Mouse (Mus musculus): ENCODE results near the gene Stk40. TPM values are rescaled to one million over a fixed set of nuclear protein-coding genes. Genes with fewer than 3 reads are reported as not detected.

Gene Stk40
- 28.4 and 29.6 TPM in 2 replicates for polyA plus RNA-seq (2015; fragmentation: Nextera tagmentation; extraction: Ambion mirVana)

DNA sequence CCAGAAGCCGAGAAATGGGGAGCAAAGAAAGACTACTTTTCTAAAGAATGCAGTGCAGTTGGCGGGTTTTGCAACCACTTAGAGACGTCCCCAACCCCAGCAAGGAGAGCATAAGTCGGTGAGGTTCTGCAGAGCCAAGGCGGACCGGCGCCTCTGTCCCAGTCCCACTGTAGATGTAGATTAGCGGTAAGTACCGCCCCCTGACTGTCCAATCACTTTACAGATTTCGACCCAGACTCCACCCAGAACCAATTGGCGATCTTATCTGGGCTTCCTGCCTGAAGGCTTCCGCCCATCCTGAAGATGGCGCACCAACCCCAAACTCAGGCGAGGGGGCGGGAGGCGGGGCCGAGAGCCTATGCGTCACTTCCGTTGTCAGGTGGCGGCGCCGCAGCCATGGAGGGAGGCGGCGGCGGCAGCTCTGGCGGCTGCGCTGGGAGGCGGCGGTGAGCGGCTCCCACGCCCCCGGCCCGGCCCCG lies at the start of gene Stk40:
Gene Stk40, plus strand, starts transcription at position 368 of the 479 bp plus-strand sequence.
- H3K4me3 ChIP-seq (replicated peaks; ENCODE audit: low read length): peak within 1 kb of the TSS; percentile 82
- peak within 1 kb of the TSS; percentile 96 for H3K27ac ChIP-seq (ENCODE audit: low read length)
- no peaks in the 10 kb centered on the region for H3K9me3 ChIP-seq (replicated peaks; ENCODE audit: control insufficient read depth, low read length)
- no peaks in the 10 kb centered on the region for H3K27me3 ChIP-seq (ENCODE audit: control insufficient read depth, insufficient read depth, low read length)
- H3K4me2 ChIP-seq (ENCODE audit: low read depth, low read length): peak within 1 kb of the TSS; percentile 88
- H3K36me3 ChIP-seq (ENCODE audit: control insufficient read depth, insufficient read depth, low read length): no peaks in the 10 kb centered on the region
- peak; percentile 96 for ATAC-seq (ENCODE audit: insufficient read depth, low FRiP score)
- under 1% methylated on average over 29 of the region's 34 CpGs for WGBS
- peaks cover 48% of the 10 kb centered on the region for H3K4me1 ChIP-seq (ENCODE audit: control insufficient read depth, insufficient read depth, low read length)
- H3K9ac ChIP-seq (ENCODE audit: low read length): peak within 1 kb of the TSS; percentile 91

DNA sequence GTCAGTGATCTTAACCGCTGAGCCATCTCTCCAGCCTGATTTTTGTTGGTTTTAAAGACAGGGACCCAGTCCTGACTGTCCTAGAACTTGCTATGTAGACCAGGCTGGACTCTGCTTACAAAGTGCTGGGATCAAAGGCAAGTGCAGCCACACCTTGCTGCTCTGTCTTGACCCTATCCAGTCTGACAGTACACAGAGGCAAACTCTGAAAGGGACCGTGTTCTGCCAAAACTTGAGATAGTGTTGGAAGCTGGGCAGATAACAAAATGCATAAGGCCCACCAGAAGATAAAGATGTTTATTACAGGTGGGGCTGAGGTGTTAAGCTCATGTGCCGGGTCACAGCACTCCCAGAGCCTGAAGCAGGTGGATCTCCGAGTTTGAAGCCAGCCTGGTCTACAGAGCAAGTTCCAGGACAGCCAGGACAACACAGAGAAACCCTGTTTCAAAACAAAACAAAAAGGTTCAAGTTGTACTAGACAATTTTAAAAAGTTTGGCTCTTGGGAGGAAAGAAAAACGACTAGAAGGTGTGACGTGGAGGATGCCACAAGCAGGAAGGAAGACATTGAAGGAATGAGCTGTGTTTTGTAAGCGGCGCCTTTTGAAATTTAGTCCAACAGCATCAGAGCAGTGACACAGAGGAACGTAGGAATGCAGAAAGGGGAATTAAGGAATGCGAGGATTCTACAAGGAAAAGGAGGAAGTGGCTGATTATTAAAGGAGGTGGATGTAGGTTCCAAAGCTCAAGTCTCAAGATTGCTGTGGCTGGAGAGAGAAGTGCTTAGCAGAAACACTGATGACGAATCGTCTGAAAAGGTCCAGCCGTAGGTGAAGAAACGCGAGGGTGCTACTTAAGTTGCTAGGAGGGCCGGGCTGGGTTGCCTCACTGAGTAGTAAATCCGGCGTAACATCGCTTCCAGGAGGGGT lies 46.3 kb upstream of the Stk40 start:
- H3K9ac ChIP-seq (ENCODE audit: low read length): peak overlapping the region; percentile 73
- peak overlapping the region; percentile 49 for H3K27ac ChIP-seq (ENCODE audit: low read length)
- no peaks in the 10 kb centered on the region for H3K27me3 ChIP-seq (ENCODE audit: control insufficient read depth, insufficient read depth, low read length)
- H3K4me3 ChIP-seq (replicated peaks; ENCODE audit: low read length): peak overlapping the region; percentile 67
- 13% methylated on average over 19 of the region's 19 CpGs for WGBS
- no peak for ATAC-seq (ENCODE audit: insufficient read depth, low FRiP score)
- peaks cover 17% of the 10 kb centered on the region for H3K4me1 ChIP-seq (ENCODE audit: control insufficient read depth, insufficient read depth, low read length)
- no peaks in the 10 kb centered on the region for H3K9me3 ChIP-seq (replicated peaks; ENCODE audit: control insufficient read depth, low read length)
- H3K4me2 ChIP-seq (ENCODE audit: low read depth, low read length): peak overlapping the region; percentile 84
- H3K36me3 ChIP-seq (ENCODE audit: control insufficient read depth, insufficient read depth, low read length): peaks cover 9% of the 10 kb centered on the region

- under 1% methylated on average over 57 of the region's 57 CpGs for WGBS
- peak; percentile 98 for ATAC-seq (ENCODE audit: insufficient read depth, low FRiP score)
- Histone ChIP-seq H3K4me2 (ENCODE audit: low read depth, low read length) (peak within 1 kb of the TSS; percentile 84), H3K4me1 (ENCODE audit: control insufficient read depth, insufficient read depth, low read length) (peaks cover 17% of the 10 kb centered on the region), H3K9me3 (replicated peaks; ENCODE audit: control insufficient read depth, low read length) (no peaks in the 10 kb centered on the region), H3K36me3 (ENCODE audit: control insufficient read depth, insufficient read depth, low read length) (peaks cover 9% of the 10 kb centered on the region), H3K4me3 (replicated peaks; ENCODE audit: low read length) (peak within 1 kb of the TSS; percentile 67), H3K27ac (ENCODE audit: low read length) (peak within 1 kb of the TSS; percentile 49), H3K9ac (ENCODE audit: low read length) (peak within 1 kb of the TSS; percentile 73), H3K27me3 (ENCODE audit: control insufficient read depth, insufficient read depth, low read length) (no peaks in the 10 kb centered on the region)
Observed at GRCm38 (mm10) chr4:126058134-126058996, 45.4 kb upstream of the Stk40 start, which contains the start of gene Oscp1. Gene Oscp1, plus strand, starts transcription at chr4:126058565.

DNA sequence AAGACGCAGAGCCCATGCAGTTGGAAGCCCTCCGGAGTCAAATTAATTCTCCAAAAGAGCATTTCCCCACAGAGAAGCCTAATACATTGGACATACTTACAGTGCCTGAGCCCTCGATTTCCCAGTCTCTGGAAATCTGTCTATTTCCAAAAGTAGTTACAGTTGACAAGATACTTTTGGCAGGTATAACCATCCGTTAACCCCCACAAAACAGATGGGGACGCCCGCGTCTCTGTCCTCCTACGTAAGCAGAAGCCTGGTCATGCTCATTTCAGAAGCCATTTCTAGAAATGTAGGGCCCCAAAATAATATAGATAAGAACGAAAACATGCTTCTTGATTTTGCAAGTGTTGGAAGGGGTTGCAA lies 44.8 kb upstream of the Stk40 start:
- ATAC-seq (ENCODE audit: insufficient read depth, low FRiP score): no peak
- Histone ChIP-seq H3K27me3 (ENCODE audit: control insufficient read depth, insufficient read depth, low read length) (no peaks in the 10 kb centered on the region), H3K4me1 (ENCODE audit: control insufficient read depth, insufficient read depth, low read length) (peaks cover 17% of the 10 kb centered on the region), H3K36me3 (ENCODE audit: control insufficient read depth, insufficient read depth, low read length) (peaks cover 9% of the 10 kb centered on the region), H3K4me2 (ENCODE audit: low read depth, low read length) (peak overlapping the region; percentile 84), H3K9me3 (replicated peaks; ENCODE audit: control insufficient read depth, low read length) (no peaks in the 10 kb centered on the region), H3K9ac (ENCODE audit: low read length) (peak overlapping the region; percentile 73), H3K27ac (ENCODE audit: low read length) (no peak overlapping the region), H3K4me3 (replicated peaks; ENCODE audit: low read length) (peak overlapping the region; percentile 67)
- WGBS: 37% methylated on average over 9 of the region's 9 CpGs

DNA sequence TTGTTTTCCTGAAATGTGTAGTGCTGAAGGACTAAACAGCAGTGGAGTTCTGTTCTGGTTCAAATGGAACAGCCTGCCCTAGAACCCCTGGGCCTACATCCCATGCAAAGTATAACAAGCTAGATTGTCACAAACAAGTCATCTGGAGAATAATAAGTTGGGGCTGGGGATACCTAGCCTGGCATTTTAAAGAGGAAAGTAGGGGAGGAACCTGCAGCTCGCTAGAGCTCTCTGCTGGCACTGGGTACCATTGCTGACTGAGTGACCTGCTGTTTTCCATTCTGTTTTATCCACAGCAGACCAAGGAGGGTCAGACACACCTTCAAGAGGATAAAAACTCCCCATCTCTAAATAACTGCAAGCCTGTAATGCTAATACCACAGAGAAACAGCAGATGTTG lies 40.9 kb upstream of the Stk40 start:
- Histone ChIP-seq H3K4me1 (ENCODE audit: control insufficient read depth, insufficient read depth, low read length) (peaks cover 9% of the 10 kb centered on the region), H3K9me3 (replicated peaks; ENCODE audit: control insufficient read depth, low read length) (no peaks in the 10 kb centered on the region), H3K4me3 (replicated peaks; ENCODE audit: low read length) (no peak overlapping the region), H3K27me3 (ENCODE audit: control insufficient read depth, insufficient read depth, low read length) (no peaks in the 10 kb centered on the region), H3K36me3 (ENCODE audit: control insufficient read depth, insufficient read depth, low read length) (no peaks in the 10 kb centered on the region), H3K27ac (ENCODE audit: low read length) (no peak overlapping the region), H3K4me2 (ENCODE audit: low read depth, low read length) (no peak overlapping the region), H3K9ac (ENCODE audit: low read length) (no peak overlapping the region)
- ATAC-seq (ENCODE audit: insufficient read depth, low FRiP score): no peak
- 42% methylated on average over 1 of the region's 1 CpGs for WGBS

DNA sequence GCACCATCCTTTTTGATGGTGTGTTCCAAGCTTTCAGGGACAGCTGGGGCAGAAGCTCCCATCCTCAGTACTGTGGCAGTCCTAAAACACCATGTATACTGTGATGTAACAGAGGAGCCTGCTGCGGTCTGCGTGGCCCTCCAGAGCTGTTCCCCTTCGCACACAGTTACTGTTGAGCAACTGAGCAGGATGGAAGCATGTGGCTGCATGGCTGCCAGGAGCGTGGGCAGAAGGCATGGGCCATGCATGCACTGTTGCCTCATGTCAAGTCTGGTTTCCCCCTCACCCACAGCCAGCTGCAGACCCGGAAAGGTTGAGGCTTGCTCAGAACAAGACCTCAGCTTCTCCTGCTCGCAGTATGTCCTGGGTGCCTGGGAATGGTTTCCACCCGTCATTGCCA lies 38.5 kb upstream of the Stk40 start:
- no peak overlapping the region for H3K4me2 ChIP-seq (ENCODE audit: low read depth, low read length)
- no peak overlapping the region for H3K27ac ChIP-seq (ENCODE audit: low read length)
- H3K9ac ChIP-seq (ENCODE audit: low read length): no peak overlapping the region
- no peaks in the 10 kb centered on the region for H3K27me3 ChIP-seq (ENCODE audit: control insufficient read depth, insufficient read depth, low read length)
- no peak for ATAC-seq (ENCODE audit: insufficient read depth, low FRiP score)
- WGBS: 79% methylated on average over 7 of the region's 7 CpGs
- H3K9me3 ChIP-seq (replicated peaks; ENCODE audit: control insufficient read depth, low read length): no peaks in the 10 kb centered on the region
- no peak overlapping the region for H3K4me3 ChIP-seq (replicated peaks; ENCODE audit: low read length)
- no peaks in the 10 kb centered on the region for H3K36me3 ChIP-seq (ENCODE audit: control insufficient read depth, insufficient read depth, low read length)
- no peaks in the 10 kb centered on the region for H3K4me1 ChIP-seq (ENCODE audit: control insufficient read depth, insufficient read depth, low read length)

DNA sequence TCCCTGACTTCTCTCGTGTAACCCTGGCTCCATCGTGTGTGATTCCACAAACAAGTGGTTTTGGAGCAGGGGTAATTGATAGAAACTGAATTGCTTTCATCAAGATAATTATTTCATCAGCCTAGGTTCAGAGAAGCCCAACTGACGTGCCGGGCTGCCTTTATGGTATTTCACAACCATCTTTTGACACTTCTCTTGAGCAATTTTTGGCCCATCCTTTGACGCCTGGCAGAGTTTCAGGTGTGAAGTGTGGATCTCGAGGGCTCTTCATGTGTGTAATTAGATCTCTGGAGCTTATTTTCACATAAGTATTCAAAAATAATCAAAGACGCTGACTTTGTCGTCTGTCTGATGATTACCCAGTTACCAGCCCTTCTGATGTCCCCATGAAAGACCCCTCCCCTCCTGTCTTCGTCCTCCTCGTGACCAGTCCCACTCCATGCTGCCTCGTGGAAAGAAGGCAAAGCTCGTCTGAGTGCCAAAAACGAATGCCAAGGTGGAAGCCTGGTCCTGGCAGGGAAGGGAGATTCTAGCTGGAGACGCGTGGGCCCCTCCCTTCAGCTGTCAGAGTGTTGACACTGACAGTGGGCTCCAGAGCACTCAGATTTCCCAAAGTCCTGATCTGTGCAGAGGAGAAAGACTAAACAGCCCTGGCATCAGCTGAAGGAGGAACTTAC lies 36.2 kb upstream of the Stk40 start:
- no peak for ATAC-seq (ENCODE audit: insufficient read depth, low FRiP score)
- 67% methylated on average over 15 of the region's 15 CpGs for WGBS

GRCm38 (mm10) chr4:126068842-126069241 lies 34.9 kb upstream of the Stk40 start:
- no peak overlapping the region for H3K4me3 ChIP-seq (replicated peaks; ENCODE audit: low read length)
- no peaks in the 10 kb centered on the region for H3K27me3 ChIP-seq (ENCODE audit: control insufficient read depth, insufficient read depth, low read length)
- no peak overlapping the region for H3K9ac ChIP-seq (ENCODE audit: low read length)
- H3K4me1 ChIP-seq (ENCODE audit: control insufficient read depth, insufficient read depth, low read length): no peaks in the 10 kb centered on the region
- no peaks in the 10 kb centered on the region for H3K9me3 ChIP-seq (replicated peaks; ENCODE audit: control insufficient read depth, low read length)
- H3K4me2 ChIP-seq (ENCODE audit: low read depth, low read length): no peak overlapping the region
- no peak overlapping the region for H3K27ac ChIP-seq (ENCODE audit: low read length)
- no peaks in the 10 kb centered on the region for H3K36me3 ChIP-seq (ENCODE audit: control insufficient read depth, insufficient read depth, low read length)
- WGBS: 85% methylated on average over 6 of the region's 6 CpGs
- ATAC-seq (ENCODE audit: insufficient read depth, low FRiP score): no peak

More for the DNA sequence above, 36.2 kb upstream of the Stk40 start:
- Histone ChIP-seq H3K9ac (ENCODE audit: low read length) (no peak overlapping the region), H3K27ac (ENCODE audit: low read length) (no peak overlapping the region), H3K4me2 (ENCODE audit: low read depth, low read length) (no peak overlapping the region), H3K4me1 (ENCODE audit: control insufficient read depth, insufficient read depth, low read length) (no peaks in the 10 kb centered on the region), H3K27me3 (ENCODE audit: control insufficient read depth, insufficient read depth, low read length) (no peaks in the 10 kb centered on the region), H3K9me3 (replicated peaks; ENCODE audit: control insufficient read depth, low read length) (no peaks in the 10 kb centered on the region), H3K4me3 (replicated peaks; ENCODE audit: low read length) (no peak overlapping the region), H3K36me3 (ENCODE audit: control insufficient read depth, insufficient read depth, low read length) (no peaks in the 10 kb centered on the region)
